Mouse (Mus musculus) testis, adult 2 months (tissue): ENCODE data around the gene Slc22a18.

Source experiments
- CTCF ChIP-seq: fragments of 200-500 bp; IDR thresholded peaks from 2 replicates; pipeline ENCODE4 v1.5.1; 2012; ENCODE audit warnings: low read depth, mild to moderate bottlenecking, inconsistent platforms, low read length, moderate library complexity; ENCODE audit not compliant: control insufficient read depth, insufficient read depth, insufficient replicate concordance
- POLR2A ChIP-seq: fragments of 200-500 bp; IDR thresholded peaks from 2 replicates; pipeline ENCODE4 v1.6.1; 2012; ENCODE audit warnings: low read depth, mild to moderate bottlenecking, inconsistent platforms, low read length, moderate library complexity; ENCODE audit not compliant: control insufficient read depth

GRCm38 (mm10) chr7:143538671-143539070, 65.1 kb downstream of the Slc22a18 start:
- TF ChIP-seq CTCF (no peak), POLR2A (no peak)
